Mouse (Mus musculus) adrenal gland, adult 2 months (tissue): Measurements from ENCODE around the gene Gpr137c. TPM values are rescaled to one million over a fixed set of nuclear protein-coding genes. Genes with fewer than 3 reads are reported as not detected.

Experiments used
- DNase-seq: peaks from one replicate; pipeline ENCODE4 v3.0.0; 2021
- polyA plus RNA-seq: library from polyadenylated mRNA; depleted of rRNA; stranded (reverse); fragments of >200 nt; gene quantifications from 2 replicates; pipeline ENCODE4 v1.2.3, GENCODE M21; 2012
- total RNA-seq, 2 experiments: library from RNA; stranded (reverse); gene quantifications; 2 replicates each; pipeline ENCODE4 v1.2.3; 2021

Gene Gpr137c
- total and polyA plus RNA-seq, 3 experiments, result 0.92 to 2.8 (median 1.6) TPM

DNA sequence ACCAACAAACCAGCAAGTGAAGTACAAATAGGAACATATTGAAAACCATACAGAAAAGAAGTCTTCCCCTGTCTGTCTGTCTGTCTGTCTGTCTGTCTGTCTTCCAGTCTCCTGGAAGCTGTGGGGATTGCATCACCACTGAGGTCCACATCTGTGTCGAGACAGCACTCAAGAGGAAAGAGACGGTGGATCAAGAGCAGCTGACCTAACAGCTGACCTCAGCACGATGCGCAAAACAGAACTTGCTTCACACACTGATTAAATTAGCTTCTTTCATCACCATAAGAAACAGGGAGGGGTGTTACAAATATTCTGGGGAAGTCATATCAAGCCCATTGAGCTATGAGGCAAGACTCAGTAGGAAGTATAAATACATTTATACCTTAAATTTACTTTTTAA is 72.1 kb downstream of the Gpr137c start:
- no peak for DNase-seq

DNA sequence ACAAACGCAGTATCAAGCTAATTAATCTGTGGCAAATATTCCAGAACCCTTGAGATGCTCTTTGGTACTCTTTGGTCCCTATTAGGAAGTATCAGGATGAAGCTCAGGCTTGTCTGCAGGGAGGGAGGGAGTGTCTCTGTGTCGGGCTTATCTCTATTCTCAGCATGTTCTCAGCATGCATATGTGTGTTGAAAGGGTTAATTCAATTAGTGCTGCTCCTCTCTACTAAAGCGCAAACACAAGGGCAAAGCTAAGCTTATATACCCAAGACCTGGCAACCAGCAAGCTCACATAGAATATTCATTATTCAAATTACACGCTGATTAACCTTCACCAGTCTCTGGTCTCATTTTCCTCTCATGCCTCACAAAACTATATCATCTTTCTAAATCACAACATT is 84.4 kb downstream of the Gpr137c start:
- no peak for DNase-seq

DNA sequence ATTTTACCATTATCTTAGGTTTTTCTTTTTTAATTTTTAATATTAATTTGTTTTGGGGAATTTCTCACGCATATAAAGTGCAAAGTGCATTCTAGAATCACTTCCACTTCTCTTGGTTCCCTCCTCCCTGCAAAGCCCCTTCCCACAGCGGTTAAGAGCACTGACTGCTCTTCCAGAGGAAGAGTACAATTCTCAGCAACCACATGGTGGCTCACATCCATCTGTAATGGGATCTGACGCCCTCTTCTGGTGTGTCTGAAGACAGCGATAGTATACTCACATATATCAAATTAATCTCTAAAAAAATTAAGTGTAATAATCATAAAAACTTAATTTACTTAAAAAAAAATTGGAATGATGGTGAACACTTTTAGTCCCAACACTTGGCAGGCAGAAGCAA is 84.9 kb downstream of the Gpr137c start:
- DNase-seq, result no peak

DNA sequence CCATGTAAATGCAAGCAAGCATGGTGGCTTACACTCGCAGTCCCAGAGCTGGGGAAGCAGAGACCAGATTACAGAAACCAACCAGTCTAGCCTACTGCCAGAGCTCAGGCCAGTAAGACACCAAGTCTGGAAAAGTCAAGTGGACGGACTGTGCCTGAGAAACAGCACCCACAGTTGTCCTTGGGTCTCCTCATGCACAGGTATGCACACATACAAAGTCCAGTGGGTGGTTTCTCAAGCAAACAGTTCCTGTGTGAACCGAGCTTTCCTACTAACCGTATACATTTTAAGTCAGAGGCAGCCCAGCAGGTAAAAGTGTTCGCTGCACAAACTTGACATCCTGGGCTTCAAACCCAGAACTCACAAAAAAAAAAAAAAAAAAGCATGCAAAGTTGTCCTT is 86.3 kb downstream of the Gpr137c start:
- no peak for DNase-seq

DNA sequence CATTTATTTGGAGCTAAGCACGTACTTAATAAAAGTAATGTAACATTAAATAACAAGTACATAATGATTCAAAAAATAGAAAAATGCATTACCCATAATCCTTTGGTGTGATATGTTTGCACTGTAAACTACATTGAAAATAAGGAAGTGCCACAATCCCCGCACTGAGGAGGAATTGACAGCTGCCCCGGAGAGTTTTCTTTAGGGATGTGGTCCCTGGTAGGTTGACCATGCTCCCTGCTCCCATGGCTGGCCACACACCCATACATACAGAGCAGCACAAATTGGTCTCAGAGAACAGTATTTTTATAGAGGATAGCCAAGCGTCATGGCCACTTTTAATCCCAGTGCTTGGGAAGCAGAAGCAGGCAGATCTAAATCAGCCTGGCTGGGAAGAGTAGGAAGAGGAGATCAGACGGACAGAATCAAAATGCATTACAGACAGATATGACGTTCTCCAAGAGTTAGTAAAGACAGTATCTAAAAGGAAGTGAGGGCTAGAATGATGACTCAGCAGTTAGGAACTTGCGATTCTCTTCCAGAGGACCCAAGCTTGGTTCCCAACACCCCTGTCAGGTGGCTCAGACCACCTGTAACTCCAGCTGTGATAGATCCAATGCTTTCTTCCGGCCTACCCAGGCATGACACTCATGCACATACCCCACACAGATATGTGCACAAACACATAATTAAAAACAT is 88.3 kb downstream of the Gpr137c start:
- DNase-seq, result no peak

DNA sequence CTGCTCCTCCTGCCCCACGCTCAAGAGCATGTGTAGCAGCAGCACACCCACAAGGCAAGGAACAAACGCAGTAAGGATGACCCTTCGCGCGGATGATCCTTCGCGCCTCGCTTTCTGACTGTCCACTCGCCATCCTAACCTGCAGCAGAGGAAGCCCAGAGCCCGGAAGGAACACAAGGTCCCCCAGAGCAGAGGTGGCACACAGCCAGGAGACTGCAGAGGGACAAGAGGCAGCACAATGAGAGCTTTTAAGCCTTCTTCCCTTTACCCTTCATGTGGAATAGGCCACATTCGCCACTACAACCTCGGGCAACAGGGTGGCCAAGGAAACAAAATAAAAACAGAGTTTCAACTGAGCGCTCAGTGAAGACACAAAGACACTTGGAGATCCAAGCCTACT is 90.1 kb downstream of the Gpr137c start:
- DNase-seq, result no peak

DNA sequence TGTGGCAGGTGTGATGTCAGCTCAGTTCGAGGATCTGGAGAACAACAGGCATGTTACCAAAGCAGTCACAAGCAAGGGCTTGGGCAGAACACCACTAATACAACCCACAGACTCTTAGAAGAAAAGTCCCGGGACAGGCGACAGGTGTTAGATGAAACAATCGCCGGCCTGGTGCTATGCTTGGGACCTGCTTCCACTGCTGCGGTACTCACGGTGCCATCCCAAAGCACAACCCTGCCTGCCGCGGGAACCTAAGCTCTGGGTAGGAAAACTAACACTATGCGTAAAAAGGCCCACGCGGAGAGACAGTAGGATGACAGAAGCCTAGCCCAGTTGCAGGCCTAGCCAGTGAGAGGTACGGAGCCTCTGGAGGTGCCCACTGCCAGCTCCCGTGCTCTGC is 90.6 kb downstream of the Gpr137c start:
- no peak for DNase-seq

DNA sequence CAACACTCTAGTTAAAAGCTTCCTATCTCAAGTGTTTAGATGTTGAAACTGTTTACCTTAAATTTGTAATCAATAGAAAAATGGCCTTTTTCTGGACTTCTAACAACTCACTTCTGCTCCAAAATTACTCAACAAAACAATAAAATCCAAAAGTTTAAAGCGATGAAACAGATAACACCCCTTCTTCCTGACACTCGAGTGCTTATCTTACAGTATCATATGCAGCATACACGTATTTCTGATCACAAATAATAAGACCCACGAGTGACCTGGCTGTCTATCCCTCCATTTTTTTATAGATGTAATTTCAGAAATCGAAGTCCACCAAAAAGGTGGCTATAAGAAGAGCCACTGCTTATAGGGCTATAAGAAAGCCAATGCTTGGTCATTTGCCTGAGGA is 97.4 kb downstream of the Gpr137c start:
- no peak for DNase-seq

DNA sequence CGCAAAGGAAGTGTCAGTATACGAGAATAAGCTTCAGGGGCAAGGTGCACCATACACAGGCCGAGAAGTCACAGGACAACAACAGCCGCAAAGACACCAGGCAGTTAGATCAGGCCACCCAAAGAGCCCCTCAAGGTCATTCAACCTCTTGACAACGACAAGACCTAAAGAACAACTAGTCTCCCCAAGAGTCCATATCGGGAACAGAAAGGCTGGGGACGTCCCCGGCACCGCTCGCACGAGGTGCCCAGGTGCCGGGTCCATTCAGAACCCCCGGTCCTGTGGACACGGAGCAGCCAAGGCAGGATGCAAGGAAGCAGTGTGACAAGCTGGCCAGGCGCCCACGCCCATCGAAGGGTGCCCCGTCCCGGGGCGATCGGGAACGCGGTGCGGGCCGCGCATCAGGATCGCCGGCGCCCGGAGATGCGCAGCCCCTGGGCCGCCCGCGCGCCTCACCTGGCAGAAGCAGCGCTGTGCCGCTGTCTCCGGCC is 98.4 kb downstream of the Gpr137c start:
- no peak for DNase-seq

DNA sequence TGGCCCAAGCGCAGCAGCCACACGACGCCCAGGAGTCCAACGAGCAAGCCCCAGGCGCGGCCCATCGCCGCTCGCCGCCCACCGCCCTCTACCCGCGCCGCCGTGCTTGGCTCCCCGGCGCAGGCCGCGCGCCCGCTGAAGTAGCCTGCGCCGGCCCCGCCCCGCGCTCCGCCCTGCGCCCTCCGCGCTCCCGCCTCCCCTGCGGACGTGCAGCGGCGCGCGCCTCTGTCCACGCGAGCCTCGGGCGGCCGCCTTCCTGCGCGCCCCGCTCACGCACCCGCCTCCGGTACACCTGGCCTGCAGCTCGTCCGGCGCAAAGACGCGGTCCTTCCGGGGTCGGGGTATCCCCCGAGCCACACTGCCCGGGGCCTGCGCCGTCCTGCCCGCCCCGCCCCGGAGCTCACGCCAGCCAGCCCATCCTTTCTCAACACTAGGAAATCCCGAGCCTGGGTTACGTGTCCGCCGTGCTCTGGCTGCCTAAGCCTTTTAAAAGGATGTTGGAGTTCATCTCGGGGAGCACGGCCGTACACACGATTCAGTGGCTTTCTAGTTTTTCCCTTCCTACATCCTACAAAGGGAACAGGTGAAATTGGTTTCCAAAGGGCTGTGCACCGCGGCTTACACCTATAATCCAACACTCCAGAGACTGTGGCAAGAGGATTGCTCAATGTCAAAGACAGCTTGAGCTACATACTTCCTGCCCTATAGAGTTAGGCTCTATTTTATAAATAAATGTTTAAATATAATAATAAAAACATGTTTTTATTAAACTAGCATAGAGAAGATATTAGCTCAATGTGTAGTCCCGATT is 99.1 kb downstream of the Gpr137c start, which contains the start of gene Ero1l:
Ero1l (minus strand) TSS at position 346 of the 811 bp plus-strand sequence.
- DNase-seq, result peak; percentile 93

DNA sequence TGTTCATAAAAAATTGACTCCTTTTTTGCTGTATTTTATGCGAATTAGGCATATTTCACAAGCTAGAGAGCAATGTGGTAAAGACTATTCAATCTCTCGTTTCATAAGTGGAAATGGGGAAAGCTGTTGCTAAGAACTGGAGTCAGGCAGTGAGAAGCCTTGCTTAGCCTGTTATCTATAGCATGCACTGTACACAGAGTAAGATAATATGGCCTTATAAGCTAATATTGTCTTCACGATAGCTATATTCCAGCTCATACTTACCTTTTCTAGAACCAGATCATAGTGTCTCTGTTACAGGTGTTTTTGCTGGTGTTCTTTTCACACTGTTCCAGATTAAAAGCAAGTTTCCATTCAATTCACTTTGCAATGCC is 99.7 kb downstream of the Gpr137c start:
- DNase-seq, result no peak

DNA sequence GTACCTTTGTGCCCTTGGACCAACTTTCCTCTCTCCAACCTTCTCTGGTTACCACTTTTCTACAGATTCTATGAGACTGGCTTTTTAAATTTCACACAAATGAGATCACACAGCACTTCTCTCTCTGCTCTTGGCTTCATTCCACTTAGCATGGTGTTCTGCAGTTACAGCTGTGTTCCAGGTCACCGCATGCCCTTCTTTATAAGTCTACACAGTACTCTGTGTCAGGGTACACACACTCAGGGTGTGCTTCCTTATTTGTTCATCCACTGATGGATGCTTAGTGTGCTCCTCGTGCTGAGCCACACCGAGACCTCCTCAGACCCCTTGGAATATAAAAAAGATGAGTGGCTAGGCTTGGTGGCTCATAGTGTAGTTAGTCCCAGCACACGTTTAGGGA is 100.6 kb downstream of the Gpr137c start:
- DNase-seq, result no peak

DNA sequence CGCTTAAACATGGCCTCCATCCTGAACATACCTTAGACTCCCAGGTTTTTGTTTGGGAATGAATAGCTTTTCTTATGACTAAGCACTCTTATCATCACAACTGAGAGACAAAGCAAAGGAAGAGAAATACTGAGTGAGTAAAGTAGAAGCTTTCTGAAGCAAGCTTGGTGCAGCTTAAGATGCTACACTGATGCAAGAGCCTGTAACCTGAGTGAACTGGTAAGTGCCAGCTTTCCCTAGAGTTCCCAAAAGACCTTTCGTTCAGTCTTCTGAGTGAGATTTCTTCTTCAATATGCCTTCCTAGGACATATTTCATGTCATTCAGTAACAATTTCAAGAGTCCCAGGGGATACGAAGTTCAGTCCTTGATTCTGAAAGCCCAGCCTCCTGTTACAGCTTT is 101.5 kb downstream of the Gpr137c start:
- no peak for DNase-seq

DNA sequence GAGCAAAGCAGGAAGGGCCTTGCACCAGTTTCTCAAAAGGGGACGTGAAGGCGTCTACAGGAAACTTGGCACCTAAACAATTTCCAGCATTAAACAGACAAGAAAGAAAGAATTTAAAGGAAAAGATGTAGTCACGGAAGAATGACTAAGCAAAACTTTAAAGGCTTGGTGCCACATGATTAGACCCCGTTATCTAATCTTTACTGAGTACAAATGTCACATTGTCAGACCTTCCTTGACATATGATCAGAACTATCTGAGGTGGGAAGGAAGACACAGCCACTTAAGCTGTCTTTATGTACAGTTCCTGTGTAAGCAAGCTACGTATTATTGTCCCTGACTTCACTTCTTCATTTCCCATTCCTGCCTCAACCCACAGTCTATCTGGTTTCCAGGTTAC is 102.1 kb downstream of the Gpr137c start:
- no peak for DNase-seq

DNA sequence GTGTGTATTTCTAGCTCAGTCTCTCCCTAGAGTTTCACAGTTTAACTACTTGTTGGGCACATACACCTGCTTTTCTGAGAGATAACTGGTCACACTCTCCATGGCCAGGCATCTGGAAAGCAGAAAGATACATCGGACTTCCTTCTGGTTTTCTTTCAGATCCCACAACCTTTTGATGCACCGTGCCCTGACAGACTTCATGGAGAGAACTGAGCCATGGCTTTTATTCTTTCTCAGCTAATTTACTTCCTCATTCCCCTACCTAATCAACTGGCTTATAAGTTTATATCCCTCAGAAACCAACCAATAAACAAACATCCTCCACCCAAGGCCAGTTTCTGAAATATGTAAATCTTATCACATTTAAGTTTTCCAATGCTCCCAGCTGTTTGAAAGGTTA is 102.9 kb downstream of the Gpr137c start:
- no peak for DNase-seq

DNA sequence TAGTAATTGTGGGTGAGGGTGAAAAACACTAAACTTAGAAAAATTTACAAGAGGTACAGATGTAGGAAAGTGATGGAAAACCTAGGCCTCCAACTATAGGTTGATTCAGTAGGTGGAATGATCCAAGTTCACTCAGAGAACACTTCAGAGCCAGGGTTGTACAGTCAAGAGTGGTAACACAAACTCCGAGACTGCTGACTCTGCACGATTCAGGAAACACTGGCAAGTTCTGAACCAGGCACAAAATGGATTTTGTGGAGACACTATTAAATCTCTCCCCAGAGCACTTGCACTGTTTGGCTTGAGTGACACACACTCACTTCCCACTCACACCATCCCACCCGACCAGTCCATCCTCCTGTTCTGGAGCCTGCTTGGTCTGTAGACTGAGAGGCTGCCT is 103.8 kb downstream of the Gpr137c start:
- DNase-seq, result no peak

DNA sequence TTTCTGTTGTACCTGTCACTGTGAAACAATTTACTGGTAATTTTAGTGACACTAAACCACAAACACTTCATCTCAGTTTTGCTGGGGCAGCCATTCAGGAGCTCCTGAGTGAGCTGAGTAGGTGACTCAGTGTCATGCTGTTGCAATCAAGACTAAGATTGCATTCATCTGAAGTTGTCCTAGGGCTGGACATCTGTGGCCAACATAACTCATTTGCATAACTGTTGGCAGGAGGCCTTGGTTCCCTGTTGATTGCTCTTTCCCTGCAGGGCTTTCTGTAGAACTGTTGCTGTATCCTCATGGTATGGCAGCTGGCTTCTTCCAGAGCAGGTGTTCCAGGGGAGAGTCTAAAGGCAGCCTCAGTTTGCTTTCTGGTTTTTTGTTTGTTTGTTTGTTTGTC is 106.0 kb downstream of the Gpr137c start:
- DNase-seq, result peak; percentile 72

DNA sequence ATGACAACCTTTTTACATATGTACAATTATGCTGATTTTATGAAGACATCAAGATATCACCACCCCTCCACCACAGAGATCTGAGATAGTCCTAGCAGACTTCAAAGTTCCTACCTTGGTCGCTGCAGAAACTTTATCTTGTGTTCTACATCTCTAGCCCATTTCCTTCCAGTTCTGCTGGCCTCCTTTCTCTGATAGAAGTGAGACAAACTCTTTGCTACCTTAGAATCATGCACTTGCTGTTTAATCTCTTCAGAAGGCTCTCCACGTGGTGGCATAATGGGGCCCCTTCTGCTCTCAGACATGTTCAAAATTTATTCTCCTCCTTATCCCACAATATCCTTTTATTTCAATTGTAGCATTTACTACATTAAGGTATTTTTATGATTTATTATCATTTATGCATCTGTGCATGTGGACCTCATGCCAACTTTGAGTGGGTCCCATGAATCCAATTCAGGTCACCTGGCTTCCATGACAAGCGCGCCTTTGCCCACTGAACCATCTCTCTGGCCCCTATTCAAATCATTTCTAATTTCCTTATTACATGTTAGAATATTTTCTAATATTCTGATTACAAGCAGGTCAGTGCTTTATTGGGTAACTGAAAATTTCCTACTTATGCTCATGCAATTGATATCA is 108.7 kb downstream of the Gpr137c start:
- DNase-seq, result no peak

DNA sequence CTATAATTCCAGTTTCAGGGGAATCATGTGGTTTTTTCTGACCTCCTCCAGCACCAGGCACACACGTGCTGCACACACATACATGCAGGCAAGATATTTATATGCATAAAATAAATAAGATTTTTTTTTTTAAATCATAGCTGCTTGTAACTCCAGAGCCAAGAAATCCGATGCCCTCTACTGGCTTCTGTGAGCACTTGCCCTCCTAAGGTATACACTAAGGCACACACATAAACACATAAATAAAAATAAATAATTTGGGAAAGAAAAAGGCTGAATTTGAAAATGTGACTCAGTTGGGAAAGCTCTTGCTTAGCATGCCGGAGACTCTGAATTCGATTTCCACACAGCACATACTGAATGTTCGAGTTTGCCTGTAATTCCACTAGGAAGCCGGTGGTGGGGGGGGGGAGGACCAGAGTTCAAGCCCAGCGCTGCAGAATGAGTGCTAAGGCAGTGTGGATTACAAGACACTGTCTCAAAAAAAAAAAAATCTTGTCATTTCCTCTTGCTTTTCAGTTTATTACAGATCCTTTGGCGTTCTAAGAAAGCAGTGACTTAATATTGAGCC is 109.6 kb downstream of the Gpr137c start:
- no peak for DNase-seq

DNA sequence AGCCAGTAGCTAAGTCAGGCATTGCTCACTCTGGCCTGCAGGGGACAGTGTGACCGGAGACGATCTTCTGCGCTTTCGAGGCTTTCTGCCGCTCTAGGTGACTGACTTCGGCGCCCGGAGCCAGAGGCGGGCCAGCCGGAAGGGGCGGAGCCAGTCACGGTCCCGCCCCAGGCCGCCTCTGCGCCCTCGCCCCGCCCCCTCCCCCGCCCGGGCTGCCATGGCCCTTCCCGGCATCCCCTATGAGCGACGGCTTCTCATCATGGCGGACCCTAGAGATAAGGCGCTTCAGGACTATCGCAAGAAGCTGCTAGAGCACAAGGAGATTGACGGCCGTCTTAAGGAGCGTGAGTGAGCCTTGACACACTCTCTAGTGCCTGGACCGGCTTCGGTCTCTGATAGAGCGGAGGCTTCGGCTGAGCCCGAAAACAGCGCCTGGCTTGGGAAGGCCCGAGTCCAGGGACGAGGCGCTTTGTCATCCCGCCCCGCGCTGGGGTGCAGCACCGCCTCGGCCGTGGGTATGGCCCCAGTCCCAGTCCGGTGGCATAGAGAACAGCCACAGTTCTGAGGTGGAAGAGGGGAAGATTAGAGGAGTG is 110.2 kb downstream of the Gpr137c start, which contains the start of gene Psmc6:
Psmc6 (plus strand) TSS at position 200 of the 593 bp plus-strand sequence.
- DNase-seq, result peak; percentile 93
